Mouse (Mus musculus) embryonic fibroblast, embryonic 13.5 days (primary cell): ENCODE data around the gene Dgki. TPM values are rescaled to one million over a fixed set of nuclear protein-coding genes. Genes with fewer than 3 reads are reported as not detected.

Experiments
- H3K27ac ChIP-seq: 2 replicates; pipeline ENCODE4 v1.5.1; 2012; ENCODE audit warnings: low read length, control low read depth, inconsistent platforms; ENCODE audit not compliant: insufficient read depth
- H3K4me1 ChIP-seq: 2 replicates; pipeline ENCODE4 v1.6.1; 2011; ENCODE audit warnings: low read length; ENCODE audit not compliant: control insufficient read depth, insufficient read depth
- H3K4me3 ChIP-seq: 2 replicates; pipeline ENCODE4 v1.5.1; 2011; ENCODE audit warnings: mild to moderate bottlenecking, control low read depth, low read length; ENCODE audit not compliant: insufficient read depth
- CTCF ChIP-seq: IDR thresholded peaks from 2 replicates; pipeline ENCODE4 v1.5.1; 2011; ENCODE audit warnings: mild to moderate bottlenecking, control low read depth, low read length, moderate library complexity, borderline replicate concordance; ENCODE audit not compliant: insufficient read depth
- POLR2A ChIP-seq: IDR thresholded peaks from 2 replicates; pipeline ENCODE4 v1.6.1; 2011; ENCODE audit warnings: low read depth, mild to moderate bottlenecking, control low read depth, low read length, moderate library complexity
- polyA plus RNA-seq: library from polyadenylated mRNA; stranded (reverse); fragments of >200 nt; gene quantifications from 2 replicates; pipeline ENCODE4 v1.2.4, GENCODE M21; 2011; ENCODE audit warnings: low read depth; ENCODE audit not compliant: missing spikeins, insufficient read length

The Dgki gene
- polyA plus RNA-seq, 1 experiment, result 0.33 TPM

DNA sequence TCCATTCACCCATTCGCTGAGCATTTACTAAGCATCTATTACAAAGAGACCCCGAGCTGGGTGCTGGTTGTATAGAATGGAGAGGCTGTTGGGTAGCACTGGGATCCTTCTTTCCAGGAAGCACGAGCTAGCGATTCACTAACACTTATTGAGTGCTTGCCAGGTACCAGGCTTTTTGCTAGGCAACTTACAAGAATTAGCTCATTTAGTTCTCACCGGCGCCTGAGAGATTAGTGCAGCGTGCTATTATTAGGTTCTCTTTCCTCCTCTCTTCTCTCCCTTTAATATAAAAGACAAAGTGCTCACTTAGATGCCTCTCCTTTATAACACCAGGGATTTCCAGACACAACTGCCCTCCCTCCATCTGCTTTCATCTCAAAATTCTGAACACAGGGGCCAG, 54.2 kb downstream of the Dgki start:
- no peak for TF ChIP-seq CTCF
- TF ChIP-seq POLR2A, result no peak

DNA sequence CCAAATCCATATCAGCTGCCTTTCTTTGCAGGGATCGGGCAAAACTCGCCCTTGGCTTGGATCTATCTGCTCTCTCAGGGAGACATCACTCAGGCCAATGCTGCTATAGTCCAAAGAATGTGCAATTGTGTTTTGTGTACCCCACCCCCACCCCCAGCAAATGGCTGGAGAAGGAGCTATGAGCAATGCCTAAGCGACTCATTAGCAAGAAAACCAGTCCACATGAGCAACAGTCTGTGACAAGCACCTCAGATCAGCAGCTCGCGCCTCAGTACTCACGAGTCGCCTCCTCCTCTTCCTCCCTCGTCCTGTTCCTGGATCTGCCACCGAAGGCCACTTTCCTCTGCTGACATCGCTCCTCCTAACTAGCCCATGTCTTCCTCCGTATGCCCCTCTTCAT, 55.9 kb downstream of the Dgki start:
- Histone ChIP-seq H3K4me1 (peaks cover 7% of the 10 kb centered on the region; the same call in 1 of the 2 replicates), H3K27ac (no peak overlapping the region), H3K4me3 (no peak overlapping the region)
- TF ChIP-seq POLR2A (no peak), CTCF (no peak)

More for the DNA sequence above, 54.2 kb downstream of the Dgki start:
- H3K4me1 ChIP-seq, result peaks cover 7% of the 10 kb centered on the region; the same call in 1 of the 2 replicates
- no peak overlapping the region for H3K4me3 ChIP-seq
- H3K27ac ChIP-seq, result no peak overlapping the region

DNA sequence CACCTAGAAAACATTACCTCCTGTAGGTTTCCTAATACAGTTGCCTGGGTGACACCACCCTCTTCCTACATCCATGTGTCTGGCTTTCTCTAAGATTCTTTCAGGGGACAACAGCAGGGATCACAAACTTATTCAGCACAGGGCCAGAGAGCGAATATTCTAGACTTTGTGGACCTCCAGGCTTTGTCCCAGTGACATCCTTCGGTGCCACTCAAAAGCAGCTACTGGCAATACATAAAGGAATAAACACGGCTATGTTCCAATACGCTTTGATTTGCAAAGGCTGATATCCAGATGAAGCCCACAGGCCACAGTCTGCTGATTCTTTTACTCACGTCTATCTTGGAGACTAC, 57.2 kb downstream of the Dgki start:
- H3K4me3 ChIP-seq, result no peak overlapping the region
- H3K27ac ChIP-seq, result no peak overlapping the region
- H3K4me1 ChIP-seq, result peaks cover 7% of the 10 kb centered on the region; the same call in 1 of the 2 replicates
- TF ChIP-seq POLR2A (no peak), CTCF (no peak)

DNA sequence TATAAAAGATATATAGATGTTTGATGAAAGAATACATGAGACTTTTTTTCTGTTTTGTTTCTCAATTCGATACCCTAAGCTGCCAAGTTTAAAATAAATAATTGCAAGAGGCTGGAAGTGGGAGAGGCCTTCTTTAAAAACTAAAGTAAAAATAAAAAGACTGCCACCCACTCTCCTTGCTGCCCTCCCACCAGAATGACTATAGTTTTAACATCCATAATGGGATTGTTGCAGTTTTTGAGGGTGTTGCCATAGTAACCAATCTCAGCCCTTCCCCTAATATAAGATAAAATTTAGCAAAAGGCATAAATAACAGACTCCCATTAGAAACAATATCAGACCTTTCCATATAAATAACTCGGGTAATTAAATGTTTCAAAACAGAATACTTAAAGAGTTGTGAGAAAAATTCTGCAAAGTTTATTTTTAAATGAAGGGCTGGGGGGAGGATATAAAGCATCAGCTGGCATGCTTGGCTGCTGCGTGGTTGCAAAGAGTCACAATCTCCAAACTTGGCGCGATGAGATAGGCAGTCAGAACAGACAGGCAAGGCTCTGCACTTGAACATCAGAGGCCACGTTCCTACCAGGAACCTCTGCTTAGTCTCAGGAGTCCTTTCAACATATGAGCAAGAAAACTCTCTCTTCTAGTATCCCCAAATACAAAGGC, 57.8 kb downstream of the Dgki start:
- Histone ChIP-seq H3K4me1 (peaks cover 7% of the 10 kb centered on the region; the same call in 1 of the 2 replicates), H3K4me3 (no peak overlapping the region), H3K27ac (no peak overlapping the region)
- TF ChIP-seq POLR2A, result no peak
- TF ChIP-seq CTCF, result no peak

DNA sequence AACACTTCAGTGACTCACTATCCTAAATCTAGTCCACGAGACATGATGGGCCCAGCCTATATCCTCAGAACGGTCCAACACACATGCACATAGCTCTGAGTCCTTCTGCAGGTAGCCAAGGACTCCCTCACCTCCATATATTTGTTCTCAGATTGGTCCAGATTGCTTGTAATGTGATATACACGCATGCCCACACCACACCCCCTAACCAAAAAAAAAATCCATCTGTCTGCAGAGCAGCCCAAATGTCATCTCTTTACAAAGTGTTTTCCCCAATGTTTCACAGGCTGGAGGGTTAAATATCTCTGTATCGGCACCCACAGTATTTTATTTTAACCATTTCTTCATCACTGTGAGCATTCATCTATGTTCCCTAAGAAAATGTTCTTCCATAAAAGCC, 58.5 kb downstream of the Dgki start:
- Histone ChIP-seq H3K4me3 (no peak overlapping the region), H3K27ac (no peak overlapping the region), H3K4me1 (peaks cover 7% of the 10 kb centered on the region; the same call in 1 of the 2 replicates)
- TF ChIP-seq CTCF (no peak), POLR2A (no peak)

DNA sequence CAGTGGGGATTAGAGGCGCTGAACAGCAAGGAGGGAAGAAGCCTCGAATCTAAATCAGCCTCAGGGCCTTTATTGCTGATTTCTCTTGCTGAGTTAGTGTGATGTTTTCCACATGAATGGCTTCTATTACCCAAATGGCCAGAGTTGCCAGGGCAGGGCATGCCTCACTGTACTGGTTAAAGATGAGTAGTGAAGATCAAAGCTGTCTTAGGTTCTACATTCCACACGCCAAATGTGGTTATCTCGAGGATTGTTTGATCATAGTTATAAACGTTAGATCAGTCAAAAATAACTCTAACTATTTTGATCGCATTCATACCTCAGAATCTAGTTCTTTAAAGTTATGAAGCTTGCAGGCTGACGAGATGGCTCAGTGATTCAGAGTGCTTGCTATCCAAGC, 59.8 kb downstream of the Dgki start:
- no peak overlapping the region for H3K4me3 ChIP-seq
- peaks cover 7% of the 10 kb centered on the region; the same call in 1 of the 2 replicates for H3K4me1 ChIP-seq
- H3K27ac ChIP-seq, result no peak overlapping the region
- TF ChIP-seq POLR2A, result no peak
- no peak for TF ChIP-seq CTCF

DNA sequence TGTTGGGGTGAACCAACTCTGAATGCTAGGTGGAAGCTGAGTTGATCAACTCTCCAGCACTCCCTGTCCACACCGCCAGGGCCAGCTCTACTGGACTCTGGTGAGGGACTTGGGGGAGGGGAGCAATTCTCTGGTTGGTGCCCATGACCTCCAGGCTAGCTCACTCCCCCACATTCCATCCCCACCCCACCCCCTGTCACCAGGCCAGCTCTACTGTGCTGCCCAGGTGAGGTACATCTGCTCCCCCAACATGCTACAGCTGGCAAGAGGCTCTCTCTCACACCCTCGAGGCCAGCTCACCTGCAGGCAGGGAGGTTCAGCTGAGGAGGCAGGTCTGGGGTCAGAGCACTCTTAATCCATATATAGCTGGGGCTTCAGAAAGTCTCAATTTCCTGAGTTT, 63.1 kb downstream of the Dgki start:
- Histone ChIP-seq H3K4me1 (no peaks in the 10 kb centered on the region), H3K27ac (no peak overlapping the region), H3K4me3 (no peak overlapping the region)
- TF ChIP-seq CTCF, result no peak
- TF ChIP-seq POLR2A, result no peak

DNA sequence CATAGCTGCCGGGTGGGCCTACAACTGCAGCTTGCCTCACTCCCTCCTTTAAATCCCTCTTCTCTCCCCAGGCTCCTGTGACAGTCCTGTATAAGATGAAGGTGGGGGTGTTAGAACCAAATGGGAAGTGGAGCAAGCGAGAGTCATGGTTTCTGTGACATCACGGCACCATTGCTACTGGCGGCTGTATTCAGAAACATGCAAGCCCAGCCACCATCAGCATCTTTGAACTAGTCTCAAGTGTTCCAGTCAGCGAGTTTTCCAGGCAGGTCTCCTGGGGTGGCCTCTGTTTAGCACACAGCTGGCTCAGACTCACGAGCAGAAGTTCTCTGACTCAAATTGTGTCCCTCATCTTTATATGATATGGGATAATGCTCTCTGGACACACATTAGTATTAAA, 68.8 kb downstream of the Dgki start:
- H3K4me1 ChIP-seq, result no peaks in the 10 kb centered on the region
- H3K4me3 ChIP-seq, result no peak overlapping the region
- no peak overlapping the region for H3K27ac ChIP-seq
- TF ChIP-seq CTCF (no peak), POLR2A (no peak)

DNA sequence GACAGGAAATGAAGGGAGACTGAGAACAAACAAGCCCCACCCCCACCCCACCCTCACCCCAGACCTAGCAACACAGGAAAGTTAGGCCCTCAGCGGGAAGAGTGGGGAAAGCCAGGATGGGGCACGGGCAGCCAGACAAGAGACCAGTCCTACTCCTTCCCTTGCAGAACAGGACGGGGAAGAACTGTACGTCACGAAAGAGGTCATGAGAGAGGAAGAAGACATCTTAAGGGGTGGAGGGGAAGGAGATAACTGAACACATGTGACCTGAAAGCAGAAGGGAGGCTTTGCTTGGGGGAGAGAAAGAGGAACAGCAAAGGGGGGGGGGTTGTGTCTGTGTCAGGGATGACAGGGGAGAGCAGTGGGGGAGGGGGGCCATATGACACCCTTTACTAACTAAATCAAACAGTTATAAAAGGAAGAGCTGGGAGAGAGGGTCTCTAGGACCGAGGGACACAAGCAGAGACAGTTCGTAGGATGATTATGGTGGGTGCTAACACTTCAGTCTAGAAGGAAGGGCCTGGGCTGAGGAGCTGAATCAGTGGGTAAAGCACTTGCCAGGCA, 77.0 kb downstream of the Dgki start:
- Histone ChIP-seq H3K4me1 (no peaks in the 10 kb centered on the region), H3K4me3 (no peak overlapping the region), H3K27ac (no peak overlapping the region)
- TF ChIP-seq POLR2A (no peak), CTCF (no peak)

DNA sequence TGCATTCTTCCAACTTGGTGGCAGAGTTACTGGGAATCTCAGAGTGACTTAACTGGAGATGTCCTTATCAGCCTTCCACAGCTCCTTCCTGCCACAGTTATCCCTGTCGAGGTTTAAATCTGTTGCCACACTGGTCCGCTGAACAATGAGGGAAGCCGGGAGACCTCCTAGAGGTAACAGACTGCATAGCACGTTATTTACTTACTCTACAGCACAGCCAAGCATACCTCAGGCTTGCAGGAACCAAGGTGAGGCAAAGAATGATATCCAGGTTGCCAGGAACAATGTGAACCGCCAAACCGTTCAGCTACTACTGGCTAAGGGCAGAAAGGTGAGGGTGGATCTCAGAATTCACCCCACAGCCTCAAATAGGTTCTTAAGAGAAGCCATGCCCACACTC, 78.0 kb downstream of the Dgki start:
- Histone ChIP-seq H3K4me1 (no peaks in the 10 kb centered on the region), H3K4me3 (no peak overlapping the region), H3K27ac (no peak overlapping the region)
- no peak for TF ChIP-seq CTCF
- no peak for TF ChIP-seq POLR2A

DNA sequence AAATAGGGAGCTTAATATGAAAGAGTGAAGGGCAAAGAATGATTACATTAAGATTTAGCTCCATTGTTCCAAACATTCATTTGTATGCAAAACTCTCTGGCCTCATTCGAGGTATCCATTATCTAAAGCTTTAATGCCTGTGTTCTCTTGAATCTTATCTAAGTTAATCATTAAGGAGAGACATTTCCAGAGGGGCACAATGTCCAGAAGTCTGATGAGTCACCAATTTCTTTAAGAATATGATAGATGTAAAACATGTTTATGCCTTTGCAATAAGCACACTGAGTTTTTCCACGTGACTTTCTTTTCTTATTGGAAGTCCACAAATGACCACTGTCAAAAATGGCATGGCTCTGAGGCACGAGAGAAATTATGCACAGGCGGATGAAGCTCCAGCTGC, 80.9 kb downstream of the Dgki start:
- Histone ChIP-seq H3K27ac (no peak overlapping the region), H3K4me3 (no peak overlapping the region), H3K4me1 (peaks cover 13% of the 10 kb centered on the region)
- TF ChIP-seq CTCF, result no peak
- TF ChIP-seq POLR2A, result no peak
